Mouse (Mus musculus) right cerebral cortex, adult 2 months (tissue): Measurements from ENCODE around the gene Nppb.

Experiments
- DNase-seq, 2 experiments: peaks; one replicate each; pipeline ENCODE4 v3.0.0; 2021 to 2022; ENCODE audit warnings: low spot score in 2 of 2

Nppb gene

GRCm38 (mm10) chr4:147976237-147976636 lies 9.4 kb upstream of the Nppb start:
- DNase-seq, result no peak

GRCm38 (mm10) chr4:147977726-147978125 lies 7.9 kb upstream of the Nppb start:
- no peak for DNase-seq

DNA sequence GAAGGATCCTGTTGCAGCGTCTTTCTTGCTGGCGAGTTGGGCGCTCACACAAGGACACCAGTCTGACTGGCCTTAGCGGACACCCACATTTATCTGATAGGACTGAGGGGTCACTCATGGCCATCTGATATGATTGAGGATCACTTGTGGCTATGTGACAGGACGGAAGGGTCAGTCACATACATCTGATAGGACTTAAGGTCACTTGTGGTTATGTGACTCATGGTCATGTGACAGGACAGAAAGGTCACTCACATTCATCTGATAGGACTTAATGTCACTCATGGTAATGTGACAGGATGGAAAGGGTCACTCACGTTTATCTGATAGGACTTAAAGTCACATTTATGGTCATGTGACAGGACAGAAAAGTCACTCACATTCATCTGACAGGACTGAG lies 7.2 kb upstream of the Nppb start:
- no peak for DNase-seq

GRCm38 (mm10) chr4:147979441-147979860 lies 6.1 kb upstream of the Nppb start:
- DNase-seq, result no peak

DNA sequence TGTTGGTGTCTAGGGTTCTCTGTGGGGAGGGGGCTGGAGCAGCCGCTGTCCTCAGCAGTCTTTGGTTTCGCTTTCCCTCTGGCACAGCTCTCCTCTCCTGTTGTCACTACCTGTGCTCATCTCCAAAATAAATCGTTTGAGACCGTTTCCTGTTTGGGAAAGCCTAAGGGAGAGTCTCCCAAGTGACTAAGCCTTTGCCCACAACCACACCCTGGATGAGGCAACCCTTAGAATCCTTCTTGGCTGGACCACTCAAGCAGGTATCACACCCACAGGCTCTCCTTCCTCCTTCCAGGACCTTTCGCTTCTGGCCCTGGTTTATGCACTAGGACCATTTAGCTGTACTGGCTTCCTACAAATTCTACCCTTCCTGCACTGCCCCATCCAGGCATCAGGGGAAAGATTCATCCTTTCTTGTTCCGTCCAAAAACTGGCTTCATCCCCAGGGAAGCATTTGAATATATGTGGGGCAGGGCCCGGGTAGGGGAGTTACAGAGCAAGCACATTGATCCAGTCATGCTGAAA lies 8.0 kb downstream of the Nppb start:
- DNase-seq, result no peak

DNA sequence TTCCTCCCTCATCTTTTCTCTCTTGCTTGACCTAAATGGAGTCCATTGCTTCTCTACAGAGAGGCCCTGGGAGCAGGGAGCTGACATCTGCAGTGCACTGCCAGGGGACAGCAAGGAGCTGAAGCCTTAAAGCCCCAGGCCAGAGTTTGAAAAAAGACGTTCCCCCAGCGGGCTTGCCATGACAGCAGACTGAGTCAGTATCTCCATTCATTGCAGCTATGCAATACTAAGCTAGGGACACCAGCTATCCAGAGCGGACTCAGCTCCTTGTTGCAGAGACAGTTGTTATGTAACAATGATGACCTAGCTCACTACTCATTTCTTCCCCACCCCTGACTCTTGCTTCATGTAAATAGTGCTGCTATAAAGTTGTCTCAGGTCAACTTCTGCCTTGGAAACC lies 9.7 kb downstream of the Nppb start:
- DNase-seq, result no peak

DNA sequence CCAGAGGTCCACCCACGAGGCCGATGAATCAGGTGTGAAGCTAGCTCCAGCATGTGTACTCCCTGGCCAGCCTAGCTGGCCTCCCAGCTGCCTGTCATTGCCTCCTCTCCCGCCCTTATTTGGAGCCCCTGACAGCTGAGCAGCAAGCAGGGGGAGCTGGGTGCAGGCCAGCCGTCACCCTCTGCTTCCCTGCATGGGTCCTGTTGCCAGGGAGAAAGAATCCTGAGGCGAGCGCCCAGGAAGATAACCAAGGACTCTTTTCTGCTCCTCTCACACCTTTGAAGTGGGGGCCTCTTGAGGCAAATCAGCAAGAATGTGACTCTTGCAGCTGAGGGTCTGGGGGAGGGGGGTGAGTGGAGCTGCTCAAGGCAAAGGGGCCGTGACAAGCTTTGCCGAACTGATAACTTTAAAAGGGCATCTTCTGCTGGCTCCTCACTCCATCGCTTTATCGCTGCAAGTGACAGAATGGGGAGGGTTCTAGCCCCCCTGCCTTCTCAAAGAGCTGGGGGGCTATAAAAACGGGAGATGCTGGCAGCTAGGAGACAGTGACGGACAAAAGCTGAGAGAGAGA lies 14.7 kb downstream of the Nppb start, which contains the start of gene Nppa:
Nppa (plus strand) TSS at position 521 of the 571 bp plus-strand sequence.
- no peak for DNase-seq

GRCm38 (mm10) chr4:148001013-148001789 lies 15.6 kb downstream of the Nppb start:
- no peak for DNase-seq

DNA sequence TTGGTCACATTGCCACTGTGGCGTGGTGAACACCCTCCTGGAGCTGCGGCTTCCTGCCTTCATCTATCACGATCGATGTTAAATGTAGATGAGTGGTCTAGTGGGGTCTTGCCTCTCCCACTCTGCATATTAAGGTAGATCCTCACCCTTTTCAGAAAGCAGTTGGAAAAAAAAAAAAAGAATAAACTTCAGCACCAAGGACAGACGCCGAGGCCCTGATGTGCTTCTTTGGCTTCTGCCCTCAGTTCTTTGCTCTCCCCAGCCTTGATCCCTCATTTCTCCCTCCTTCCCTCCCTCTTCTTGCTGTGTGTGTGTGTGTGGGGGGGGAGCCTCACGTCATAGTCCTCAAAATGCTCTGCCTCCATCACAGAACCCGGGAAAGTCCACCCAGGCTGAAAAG lies 16.3 kb downstream of the Nppb start:
- no peak for DNase-seq

GRCm38 (mm10) chr4:148004361-148004760 lies 18.8 kb downstream of the Nppb start:
- no peak for DNase-seq

DNA sequence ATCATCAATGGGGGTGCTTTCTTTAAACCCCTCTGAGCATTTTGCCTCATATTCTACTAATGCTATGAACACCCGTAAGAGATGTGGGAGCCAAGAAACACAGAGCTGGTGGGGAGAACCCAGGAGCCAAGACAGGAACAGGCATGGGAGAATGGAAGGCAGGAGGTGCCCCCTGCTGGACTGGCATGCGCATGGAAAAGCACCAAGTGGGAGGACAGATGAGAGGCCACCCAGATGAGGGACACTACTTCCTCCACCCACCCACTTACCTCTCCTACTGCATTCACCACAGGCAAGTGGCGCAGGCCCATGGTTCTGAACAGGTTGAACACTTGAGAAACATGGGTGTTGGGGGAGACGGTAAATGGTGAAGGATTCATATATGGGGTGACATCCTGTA lies 22.8 kb downstream of the Nppb start:
- peak; percentile 75 to 77 for DNase-seq

DNA sequence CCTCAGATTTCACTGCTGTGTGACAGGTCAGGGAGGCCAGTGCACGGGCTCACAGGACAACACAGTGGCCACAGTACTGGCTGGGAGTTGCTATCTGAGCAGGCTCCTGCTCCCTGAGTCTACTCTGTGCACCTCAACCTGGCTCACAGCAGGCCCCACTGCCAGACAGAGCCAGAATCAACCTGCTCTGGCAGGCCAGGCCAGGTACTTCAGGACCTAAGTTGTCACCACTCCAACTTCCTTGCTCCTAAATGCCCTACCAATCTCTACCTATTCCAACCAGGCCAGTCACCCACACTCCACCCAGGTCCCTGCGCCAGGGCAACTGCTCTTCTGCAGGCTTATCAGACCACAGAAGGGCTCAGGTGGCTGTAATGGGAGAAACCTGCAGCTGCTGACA lies 24.1 kb downstream of the Nppb start:
- no peak for DNase-seq

GRCm38 (mm10) chr4:148011332-148011731 lies 25.7 kb downstream of the Nppb start:
- no peak for DNase-seq

DNA sequence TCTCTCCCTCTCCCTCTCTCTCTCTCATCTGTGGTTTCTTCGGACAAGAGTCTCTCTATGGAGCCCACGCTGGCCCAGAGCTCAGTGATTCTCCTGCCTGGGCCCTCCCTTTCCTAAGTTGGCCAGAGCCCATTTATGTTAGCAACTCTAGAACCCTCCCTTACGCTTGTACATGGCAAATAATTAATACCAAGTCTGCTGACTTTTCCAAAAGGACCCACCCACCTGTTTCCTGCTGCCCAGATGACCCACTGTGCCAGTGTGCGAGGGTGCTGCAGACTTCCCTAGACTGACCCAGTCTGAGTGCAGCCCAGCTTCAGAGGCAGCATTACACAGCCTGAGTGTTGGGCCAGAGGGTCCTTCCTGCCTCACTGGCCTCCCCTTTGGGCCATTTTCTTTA lies 26.6 kb downstream of the Nppb start:
- DNase-seq, result no peak

- DNase-seq, result no peak
These were observed 29.8 kb downstream of the Nppb start for GRCm38 (mm10) chr4:148015418-148015817.

GRCm38 (mm10) chr4:148016981-148017380 lies 31.4 kb downstream of the Nppb start:
- no peak for DNase-seq

- no peak for DNase-seq
These were observed 32.8 kb downstream of the Nppb start for GRCm38 (mm10) chr4:148018410-148018809.

- no peak for DNase-seq
These were observed 38.4 kb downstream of the Nppb start for GRCm38 (mm10) chr4:148024003-148024402.

GRCm38 (mm10) chr4:148029297-148029696 lies 43.7 kb downstream of the Nppb start:
- no peak for DNase-seq

DNA sequence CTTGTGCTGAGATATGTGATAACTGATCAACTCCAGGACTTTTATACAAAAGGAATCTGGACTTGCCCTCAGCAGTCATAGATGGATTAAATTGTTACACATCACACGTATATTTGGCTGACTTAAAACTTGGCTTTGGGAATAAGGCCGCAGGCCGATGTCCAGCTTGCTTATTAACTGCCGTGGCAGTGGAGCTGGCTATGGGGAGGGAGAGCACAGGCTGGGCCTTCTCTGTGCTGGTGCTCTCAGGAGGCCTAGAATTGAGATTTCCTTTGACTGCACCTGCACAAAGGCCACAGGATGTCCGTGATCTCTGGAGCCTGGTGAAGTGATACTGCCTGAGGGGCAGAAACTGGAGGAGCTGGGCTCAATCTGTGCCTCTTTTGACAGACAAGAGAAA lies 44.9 kb downstream of the Nppb start:
- DNase-seq, result no peak

- no peak for DNase-seq
These were observed 48.3 kb downstream of the Nppb start for GRCm38 (mm10) chr4:148033858-148034410.

GRCm38 (mm10) chr4:148035440-148035839 lies 49.9 kb downstream of the Nppb start:
- DNase-seq, result no peak
